In genomic region chr11:60766969-60767368, GRCm38 (mm10) we compare ENCODE assay signal across 22 mouse cellular contexts. TPM values are rescaled to one million over a fixed set of nuclear protein-coding genes. Genes with fewer than 3 reads are reported as not detected.
DNase-seq lines count a peak whose midpoint lies in the region; ATAC-seq and TF ChIP-seq lines count a peak whose summit lies in the region.
"Had no signal": no experiment of that assay in that cellular context is flagged by ENCODE, and none has a peak within 500 bp of the region (broad histone marks: within the 10 kb centered on the region; RNA-seq: fewer than 3 reads in every experiment).

No protein-coding gene starts in this region.

- no peaks in the 10 kb centered on the region for H3K36me3 ChIP-seq in kidney, postnatal 0 days (ENCODE audit: insufficient read depth, low read length)
- no peaks in the 10 kb centered on the region for H3K36me3 ChIP-seq in midbrain, postnatal 0 days (ENCODE audit: insufficient read depth, low read length)
- peaks cover 3% of the 10 kb centered on the region; the same call in 1 of the 2 replicates for H3K36me3 ChIP-seq in midbrain, embryonic 14.5 days (ENCODE audit: control insufficient read depth, insufficient read depth, low read length)
- peaks cover 30% of the 10 kb centered on the region for H3K36me3 ChIP-seq in forebrain, embryonic 10.5 days (replicated peaks)

- WGBS in kidney, postnatal 0 days: 89% methylated on average over 4 of the region's 4 CpGs
- 74% methylated on average over 4 of the region's 4 CpGs for WGBS in midbrain, postnatal 0 days
- 87% methylated on average over 4 of the region's 4 CpGs for WGBS in midbrain, embryonic 14.5 days
- 88% methylated on average over 4 of the region's 4 CpGs for WGBS in forebrain, embryonic 10.5 days

- no peaks in the 10 kb centered on the region for H3K27me3 ChIP-seq in kidney, postnatal 0 days (ENCODE audit: insufficient read depth, low read length)
- no peaks in the 10 kb centered on the region for H3K27me3 ChIP-seq in midbrain, postnatal 0 days (ENCODE audit: insufficient read depth, low read length)
- no peaks in the 10 kb centered on the region for H3K27me3 ChIP-seq in midbrain, embryonic 14.5 days (ENCODE audit: control insufficient read depth, insufficient read depth, low read length)
- H3K27me3 ChIP-seq in forebrain, embryonic 10.5 days (ENCODE audit: poor library complexity, severe bottlenecking): no peaks in the 10 kb centered on the region
- H3K27me3 ChIP-seq: embryonic facial prominence, embryonic 13.5 days; hindbrain, embryonic 15.5 days; liver, embryonic 13.5 days; Patski had no signal

- ATAC-seq in kidney, postnatal 0 days (replicated peaks; ENCODE audit: low FRiP score, low read depth): no peak
- ATAC-seq in midbrain, postnatal 0 days (ENCODE audit: low FRiP score): no peak
- ATAC-seq in midbrain, embryonic 14.5 days (ENCODE audit: low FRiP score, low TSS enrichment): no peak
- ATAC-seq: Patski had no signal

- peak; percentile 39 for TF ChIP-seq CTCF in kidney, postnatal 0 days (IDR thresholded peaks at IDR 0.05; ENCODE audit: low read depth)
- TF ChIP-seq CTCF in midbrain, postnatal 0 days (IDR thresholded peaks at IDR 0.05): peak; percentile 51

- no peaks in the 10 kb centered on the region for H3K4me1 ChIP-seq in kidney, postnatal 0 days (replicated peaks; ENCODE audit: insufficient read depth, low read length)
- no peaks in the 10 kb centered on the region for H3K4me1 ChIP-seq in midbrain, postnatal 0 days (ENCODE audit: insufficient read depth, low read length)
- no peaks in the 10 kb centered on the region for H3K4me1 ChIP-seq in midbrain, embryonic 14.5 days (ENCODE audit: control insufficient read depth, insufficient read depth, low read length)
- H3K4me1 ChIP-seq in forebrain, embryonic 10.5 days: no peaks in the 10 kb centered on the region
- H3K4me1 ChIP-seq: embryonic facial prominence, embryonic 13.5 days; hindbrain, embryonic 15.5 days had no signal

- no peak overlapping the region for H3K9ac ChIP-seq in kidney, postnatal 0 days (ENCODE audit: low read depth, low read length)
- no peak overlapping the region for H3K9ac ChIP-seq in midbrain, postnatal 0 days (replicated peaks; ENCODE audit: low read length, poor library complexity, severe bottlenecking)
- no peak overlapping the region for H3K9ac ChIP-seq in midbrain, embryonic 14.5 days (replicated peaks; ENCODE audit: low read length)
- H3K9ac ChIP-seq: embryonic facial prominence, embryonic 13.5 days; hindbrain, embryonic 15.5 days; liver, embryonic 13.5 days had no signal

- no peaks in the 10 kb centered on the region for H3K9me3 ChIP-seq in kidney, postnatal 0 days (replicated peaks; ENCODE audit: low read length)
- no peaks in the 10 kb centered on the region for H3K9me3 ChIP-seq in midbrain, postnatal 0 days (ENCODE audit: low read length)
- H3K9me3 ChIP-seq in midbrain, embryonic 14.5 days (ENCODE audit: control insufficient read depth, low read length): no peaks in the 10 kb centered on the region
- no peaks in the 10 kb centered on the region; the same call in 1 of the 2 replicates for H3K9me3 ChIP-seq in forebrain, embryonic 10.5 days
- H3K9me3 ChIP-seq: embryonic facial prominence, embryonic 13.5 days; hindbrain, embryonic 15.5 days; liver, embryonic 13.5 days had no signal

- H3K27ac ChIP-seq in kidney, postnatal 0 days: no peak overlapping the region
- H3K27ac ChIP-seq in midbrain, postnatal 0 days (ENCODE audit: low read depth, low read length): no peak overlapping the region
- no peak overlapping the region for H3K27ac ChIP-seq in midbrain, embryonic 14.5 days (replicated peaks; ENCODE audit: low read depth, low read length)
- no peak overlapping the region for H3K27ac ChIP-seq in forebrain, embryonic 10.5 days
- H3K27ac ChIP-seq: embryonic facial prominence, embryonic 13.5 days; hindbrain, embryonic 15.5 days; liver, embryonic 13.5 days had no signal

- no peak overlapping the region for H3K4me3 ChIP-seq in kidney, postnatal 0 days (replicated peaks; ENCODE audit: low read depth, low read length)
- no peak overlapping the region for H3K4me3 ChIP-seq in midbrain, postnatal 0 days (ENCODE audit: low read depth, low read length)
- no peak overlapping the region for H3K4me3 ChIP-seq in midbrain, embryonic 14.5 days (replicated peaks; ENCODE audit: low read depth, low read length)
- H3K4me3 ChIP-seq in forebrain, embryonic 10.5 days: no peak overlapping the region
- H3K4me3 ChIP-seq: embryonic facial prominence, embryonic 13.5 days; hindbrain, embryonic 15.5 days; liver, embryonic 13.5 days had no signal

- DNase-seq in kidney, postnatal 0 days (ENCODE audit: low spot score): peak; percentile 18
- no peak for DNase-seq in kidney, postnatal 36 days
- peak; percentile 14 for DNase-seq in midbrain, postnatal 0 days (ENCODE audit: low spot score)
- no peak for DNase-seq in midbrain, embryonic 14.5 days
- DNase-seq in c-Kit-positive CD71-positive TER-119-negative erythroid progenitor cells, embryonic 14.5 days (ENCODE audit: low read depth): peak; percentile 44
- DNase-seq in urinary bladder, postnatal 36 days (ENCODE audit: low spot score in 2 of 2): no peak
- DNase-seq in forebrain, embryonic 10.5 days (ENCODE audit: extremely low spot score, low spot score): no peak
- DNase-seq: adrenal gland, adult 8-10 months; cerebellum, adult 11-12 months; cerebellum, postnatal 14 days; gastrocnemius, postnatal 10 days; heart, adult 11 months; heart, postnatal 36 days; kidney, adult 11 months; kidney, postnatal 10 days; liver, embryonic 13.5 days; lung, postnatal 14 days; right cerebral cortex, postnatal 4 days; thymus, postnatal 25 days had no signal

- H3K4me2 ChIP-seq in kidney, postnatal 0 days (ENCODE audit: low read length): no peak overlapping the region
- H3K4me2 ChIP-seq in midbrain, postnatal 0 days (ENCODE audit: low read depth, low read length, poor library complexity, severe bottlenecking): no peak overlapping the region
- H3K4me2 ChIP-seq in midbrain, embryonic 14.5 days (ENCODE audit: low read length): no peak overlapping the region
- H3K4me2 ChIP-seq: embryonic facial prominence, embryonic 13.5 days; hindbrain, embryonic 15.5 days; liver, embryonic 13.5 days had no signal

RNA-seq across cellular contexts. Expression of gene Top3a, which starts 10.2 kb away (rescaled TPM):
- 8.2 and 10.2 TPM in 2 replicates for polyA plus RNA-seq in kidney, postnatal 0 days (2015; fragmentation: Nextera tagmentation; extraction: Ambion mirVana)
- 8.1 and 10.9 TPM in 2 replicates for total RNA-seq in midbrain, postnatal 0 days (2014; rRNA removed)
- 3.6 and 4.1 TPM in 2 replicates for polyA plus RNA-seq in midbrain, postnatal 0 days (2015; fragmentation: Nextera tagmentation; extraction: Ambion mirVana)
- 7.4 and 9.3 TPM in 2 replicates for polyA plus RNA-seq in midbrain, embryonic 14.5 days (2014; fragmentation: Nextera tagmentation; extraction: Ambion mirVana)
- 28.3 and 28.9 TPM in 2 replicates for polyA plus RNA-seq in forebrain, embryonic 10.5 days (2016; fragmentation: Nextera tagmentation; extraction: Ambion mirVana)

RNA-seq across cellular contexts. Expression of gene Smcr8, which starts 10.4 kb away (rescaled TPM):
- polyA plus RNA-seq in kidney, postnatal 0 days (2015; fragmentation: Nextera tagmentation; extraction: Ambion mirVana): 4.0 and 4.1 TPM in 2 replicates
- total RNA-seq in midbrain, postnatal 0 days (2014; rRNA removed): 14.2 and 18.1 TPM in 2 replicates
- 3.6 and 4.0 TPM in 2 replicates for polyA plus RNA-seq in midbrain, postnatal 0 days (2015; fragmentation: Nextera tagmentation; extraction: Ambion mirVana)
- 8.8 and 9.4 TPM in 2 replicates for polyA plus RNA-seq in midbrain, embryonic 14.5 days (2014; fragmentation: Nextera tagmentation; extraction: Ambion mirVana)
- polyA plus RNA-seq in forebrain, embryonic 10.5 days (2016; fragmentation: Nextera tagmentation; extraction: Ambion mirVana): 9.2 and 10.0 TPM in 2 replicates

RNA-seq across cellular contexts. Expression of gene Mief2, which starts 38.8 kb away (rescaled TPM):
- polyA plus RNA-seq in kidney, postnatal 0 days (2015; fragmentation: Nextera tagmentation; extraction: Ambion mirVana): 14.1 and 14.5 TPM in 2 replicates
- total RNA-seq in midbrain, postnatal 0 days (2014; rRNA removed): 36.6 and 37.9 TPM in 2 replicates
- 24.0 and 25.3 TPM in 2 replicates for polyA plus RNA-seq in midbrain, postnatal 0 days (2015; fragmentation: Nextera tagmentation; extraction: Ambion mirVana)
- polyA plus RNA-seq in midbrain, embryonic 14.5 days (2014; fragmentation: Nextera tagmentation; extraction: Ambion mirVana): 20.4 and 22.6 TPM in 2 replicates
- 13.5 and 14.5 TPM in 2 replicates for polyA plus RNA-seq in forebrain, embryonic 10.5 days (2016; fragmentation: Nextera tagmentation; extraction: Ambion mirVana)

RNA-seq across cellular contexts. Expression of gene Flii, which starts 39.9 kb away (rescaled TPM):
- 53.4 and 56.8 TPM in 2 replicates for polyA plus RNA-seq in kidney, postnatal 0 days (2015; fragmentation: Nextera tagmentation; extraction: Ambion mirVana)
- total RNA-seq in midbrain, postnatal 0 days (2014; rRNA removed): 64.9 and 92.7 TPM in 2 replicates
- polyA plus RNA-seq in midbrain, postnatal 0 days (2015; fragmentation: Nextera tagmentation; extraction: Ambion mirVana): 42.7 and 46.0 TPM in 2 replicates
- 51.5 and 63.8 TPM in 2 replicates for polyA plus RNA-seq in midbrain, embryonic 14.5 days (2014; fragmentation: Nextera tagmentation; extraction: Ambion mirVana)
- 77.6 and 84.1 TPM in 2 replicates for polyA plus RNA-seq in forebrain, embryonic 10.5 days (2016; fragmentation: Nextera tagmentation; extraction: Ambion mirVana)

RNA-seq across cellular contexts. Expression of gene Shmt1, which starts 44.5 kb away (rescaled TPM):
- polyA plus RNA-seq in kidney, postnatal 0 days (2015; fragmentation: Nextera tagmentation; extraction: Ambion mirVana): 53.5 and 56.9 TPM in 2 replicates
- 5.6 and 6.5 TPM in 2 replicates for total RNA-seq in midbrain, postnatal 0 days (2014; rRNA removed)
- polyA plus RNA-seq in midbrain, postnatal 0 days (2015; fragmentation: Nextera tagmentation; extraction: Ambion mirVana): 3.1 and 3.7 TPM in 2 replicates
- polyA plus RNA-seq in midbrain, embryonic 14.5 days (2014; fragmentation: Nextera tagmentation; extraction: Ambion mirVana): 4.8 and 6.7 TPM in 2 replicates
- 113 TPM in 2 replicates for polyA plus RNA-seq in forebrain, embryonic 10.5 days (2016; fragmentation: Nextera tagmentation; extraction: Ambion mirVana)

Comparison
In these comparisons a context has a peak if more than half of its experiments do, and no peak if none do; other contexts are left out.
1. DNase-seq: peak in kidney, postnatal 0 days (single experiment), midbrain, postnatal 0 days (single experiment) and c-Kit-positive CD71-positive TER-119-negative erythroid progenitor cells, embryonic 14.5 days (single experiment); none in kidney, postnatal 36 days (0 of 2), midbrain, embryonic 14.5 days (single experiment), urinary bladder, postnatal 36 days (0 of 2) and forebrain, embryonic 10.5 days (single experiment).